Mouse (Mus musculus) bone marrow macrophage, adult 2 months (primary cell): ENCODE measurements around the gene Coro2b. TPM values are rescaled to one million over a fixed set of nuclear protein-coding genes. Genes with fewer than 3 reads are reported as not detected.

ENCODE experiments used
- H3K27ac ChIP-seq: 2 replicates; pipeline ENCODE4 v1.5.1; 2012; ENCODE audit warnings: low read depth, low read length; ENCODE audit not compliant: insufficient read depth
- H3K4me1 ChIP-seq: 2 replicates; pipeline ENCODE4 v1.6.1; 2012; ENCODE audit warnings: low read length; ENCODE audit not compliant: control insufficient read depth, insufficient read depth
- H3K4me3 ChIP-seq: 2 replicates; pipeline ENCODE4 v1.5.1; 2012; ENCODE audit warnings: mild to moderate bottlenecking, low read length, moderate library complexity; ENCODE audit not compliant: insufficient read depth
- CTCF ChIP-seq: IDR thresholded peaks from 2 replicates; pipeline ENCODE4 v1.5.1; 2012; ENCODE audit warnings: low read depth, mild to moderate bottlenecking, low read length, moderate library complexity
- POLR2A ChIP-seq: IDR thresholded peaks from 2 replicates; pipeline ENCODE4 v1.6.1; 2012; ENCODE audit warnings: mild to moderate bottlenecking, low read depth, low read length, borderline replicate concordance
- polyA plus RNA-seq: library from polyadenylated mRNA; stranded (reverse); fragments of >200 nt; gene quantifications from 2 replicates; pipeline ENCODE4 v1.2.4, GENCODE M21; 2012; ENCODE audit not compliant: missing spikeins, insufficient read depth, insufficient read length

Coro2b gene
- polyA plus RNA-seq, 1 experiment, result 0.87 TPM

DNA sequence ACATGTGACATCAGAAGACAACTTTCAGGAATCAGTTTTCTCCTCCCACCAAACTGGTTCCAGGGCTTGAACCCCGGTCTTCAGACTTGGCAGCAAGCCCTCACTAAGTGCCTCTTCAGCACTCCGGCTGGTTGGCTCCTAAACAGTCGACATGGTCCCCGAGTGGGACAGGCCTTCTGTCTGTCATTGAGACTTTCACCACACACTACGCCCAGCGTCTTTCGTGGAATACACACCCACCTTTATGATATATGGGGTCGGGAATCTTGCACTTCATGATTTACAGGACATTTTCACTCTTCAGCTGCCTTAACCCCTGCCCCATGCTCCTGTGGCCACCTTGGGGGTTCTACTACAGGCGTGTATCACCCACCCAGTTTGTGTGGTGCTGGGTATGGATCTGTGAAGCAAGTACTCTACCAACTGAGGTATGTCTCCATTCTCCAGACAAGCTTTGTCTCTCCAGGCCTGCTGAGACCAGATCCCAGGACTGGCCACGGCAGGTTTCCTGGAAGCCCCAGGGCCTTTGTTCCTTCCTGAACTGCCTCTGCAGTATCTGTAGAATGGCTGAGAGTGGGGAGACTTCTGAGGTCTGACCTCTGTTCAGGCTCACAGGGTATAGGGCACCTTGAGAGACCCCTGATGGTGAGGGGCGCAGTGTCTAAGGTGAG lies 70.0 kb downstream of the Coro2b start:
- H3K27ac ChIP-seq, result no peak overlapping the region
- no peak overlapping the region for H3K4me3 ChIP-seq
- TF ChIP-seq CTCF (no peak), POLR2A (no peak)
- no peaks in the 10 kb centered on the region for H3K4me1 ChIP-seq

DNA sequence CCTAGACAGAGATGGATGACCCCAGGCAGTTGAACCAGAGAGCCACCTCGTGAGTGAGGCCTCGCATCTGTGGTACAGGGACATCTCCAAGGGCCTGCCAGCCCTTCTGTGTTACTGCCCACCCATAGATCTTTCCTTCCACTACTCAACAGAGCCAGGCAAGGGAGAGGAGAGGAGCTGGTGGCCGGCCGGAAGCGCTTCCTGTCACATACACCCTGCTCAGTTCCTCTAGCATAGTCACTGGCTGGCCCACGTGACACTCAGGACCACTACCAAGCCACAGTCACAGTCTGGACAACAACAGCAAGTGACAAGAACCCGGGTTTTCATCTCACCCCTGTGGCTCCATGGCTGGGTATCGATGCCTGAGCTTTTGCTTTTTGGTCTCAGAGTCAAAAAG lies 70.8 kb downstream of the Coro2b start:
- TF ChIP-seq CTCF (no peak), POLR2A (no peak)
- Histone ChIP-seq H3K4me3 (no peak overlapping the region), H3K27ac (no peak overlapping the region)

DNA sequence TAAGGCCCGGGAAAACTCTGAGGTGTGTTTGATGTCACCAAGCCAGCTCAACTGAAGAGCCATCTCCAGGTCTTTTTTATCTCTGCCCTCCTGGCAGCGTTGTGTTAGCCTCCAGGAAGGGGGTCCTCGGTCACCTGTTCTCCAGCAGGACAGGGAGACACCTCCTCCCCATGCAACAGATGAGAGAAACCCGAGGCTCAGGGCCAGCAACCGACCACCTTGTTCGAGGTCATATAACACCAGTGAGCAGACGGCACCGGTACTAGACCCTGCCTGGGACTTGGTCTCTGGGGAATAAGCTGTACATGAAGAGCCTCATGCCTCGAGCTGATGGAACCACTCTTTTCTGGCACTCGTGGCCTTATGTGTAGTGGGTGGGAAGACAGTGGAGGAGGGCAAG lies 72.1 kb downstream of the Coro2b start:
- Histone ChIP-seq H3K4me3 (no peak overlapping the region), H3K27ac (no peak overlapping the region), H3K4me1 (no peaks in the 10 kb centered on the region)
- no peak for TF ChIP-seq POLR2A
- no peak for TF ChIP-seq CTCF

More for the DNA sequence above, 70.8 kb downstream of the Coro2b start:
- no peaks in the 10 kb centered on the region for H3K4me1 ChIP-seq

DNA sequence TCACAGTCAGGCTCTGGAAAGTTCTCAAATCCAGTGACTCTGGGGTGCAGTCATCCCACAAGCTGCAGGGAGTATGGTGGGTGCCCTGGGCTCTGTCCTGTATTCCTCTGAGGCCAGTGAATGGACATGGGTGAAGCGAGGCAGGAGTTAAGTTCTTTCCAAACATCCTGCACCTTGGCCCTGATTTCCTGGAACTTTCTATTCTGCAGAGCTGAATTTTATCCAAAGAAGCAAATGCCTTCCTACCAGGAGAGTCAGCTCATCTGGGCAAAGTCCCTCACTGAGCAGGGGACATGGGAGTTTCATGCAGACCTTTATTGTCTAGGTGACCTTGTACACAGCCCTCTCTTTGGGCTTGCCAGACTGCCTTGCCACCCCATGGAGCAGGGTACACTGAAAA lies 75.1 kb downstream of the Coro2b start:
- H3K4me3 ChIP-seq, result no peak overlapping the region
- H3K4me1 ChIP-seq, result no peaks in the 10 kb centered on the region
- no peak for TF ChIP-seq POLR2A
- TF ChIP-seq CTCF, result no peak
- no peak overlapping the region for H3K27ac ChIP-seq

DNA sequence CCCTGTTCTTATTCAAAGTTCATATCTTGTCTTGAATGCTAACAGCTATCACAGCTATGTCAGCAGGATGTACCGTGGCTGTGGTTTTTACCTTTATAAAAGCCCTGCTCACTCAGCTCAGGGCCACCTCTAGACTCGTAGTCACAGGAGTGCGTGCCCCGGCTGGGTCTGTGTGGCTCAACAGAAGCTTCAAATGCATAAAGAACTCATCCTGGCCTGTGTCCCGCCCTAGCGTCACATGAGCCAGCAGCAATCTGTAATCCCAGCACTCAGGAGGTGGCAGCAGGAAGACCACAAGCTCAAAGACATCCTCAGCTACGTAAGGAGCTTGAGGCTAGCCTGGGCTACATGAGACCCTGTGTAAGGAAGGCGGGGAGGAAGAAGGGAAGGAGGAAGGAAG lies 75.7 kb downstream of the Coro2b start:
- no peak overlapping the region for H3K27ac ChIP-seq
- TF ChIP-seq POLR2A (no peak), CTCF (no peak)
- H3K4me1 ChIP-seq, result no peaks in the 10 kb centered on the region
- no peak overlapping the region for H3K4me3 ChIP-seq

DNA sequence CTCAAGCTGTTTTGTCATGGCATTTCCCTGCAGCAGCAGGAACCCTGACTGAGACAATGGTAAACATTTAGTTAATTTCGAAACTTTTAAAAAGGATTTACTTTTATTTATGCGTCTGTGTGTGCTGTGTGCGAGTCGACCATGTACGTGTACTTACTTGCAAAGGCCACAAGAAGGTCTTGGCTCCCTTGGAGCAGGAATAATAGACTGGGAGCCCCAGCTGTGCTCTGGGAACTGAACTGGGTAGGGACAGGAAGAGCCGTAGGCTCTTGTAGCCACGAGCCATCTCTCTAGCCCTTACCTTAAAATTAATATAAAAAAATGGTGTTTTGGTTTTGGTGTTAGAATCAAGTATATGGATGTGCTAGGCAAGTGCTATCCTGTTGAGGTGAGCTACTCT lies 76.8 kb downstream of the Coro2b start:
- H3K4me3 ChIP-seq, result no peak overlapping the region
- TF ChIP-seq POLR2A (no peak), CTCF (no peak)
- peaks cover 7% of the 10 kb centered on the region for H3K4me1 ChIP-seq
- no peak overlapping the region for H3K27ac ChIP-seq

DNA sequence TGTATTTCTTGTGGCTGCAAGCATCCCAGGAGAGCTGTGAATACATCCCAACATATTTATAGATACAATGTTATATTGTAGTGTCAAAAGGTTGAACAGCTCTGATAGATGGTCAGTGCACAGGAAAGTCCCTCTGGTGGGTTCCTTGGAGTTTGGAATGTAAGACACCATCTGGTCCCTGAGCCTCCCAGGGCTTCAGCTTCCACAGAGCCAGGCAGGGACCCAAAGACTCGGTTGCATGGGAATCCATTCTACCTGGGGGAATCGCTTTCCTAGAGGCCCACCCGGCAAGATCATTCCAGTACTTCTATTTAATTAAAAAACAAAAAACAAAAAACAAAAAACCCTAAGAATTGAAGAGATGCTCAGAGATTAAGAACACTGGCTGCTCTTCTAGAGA lies 78.4 kb downstream of the Coro2b start:
- peaks cover 18% of the 10 kb centered on the region for H3K4me1 ChIP-seq
- no peak overlapping the region for H3K27ac ChIP-seq
- H3K4me3 ChIP-seq, result no peak overlapping the region
- no peak for TF ChIP-seq CTCF
- no peak for TF ChIP-seq POLR2A

DNA sequence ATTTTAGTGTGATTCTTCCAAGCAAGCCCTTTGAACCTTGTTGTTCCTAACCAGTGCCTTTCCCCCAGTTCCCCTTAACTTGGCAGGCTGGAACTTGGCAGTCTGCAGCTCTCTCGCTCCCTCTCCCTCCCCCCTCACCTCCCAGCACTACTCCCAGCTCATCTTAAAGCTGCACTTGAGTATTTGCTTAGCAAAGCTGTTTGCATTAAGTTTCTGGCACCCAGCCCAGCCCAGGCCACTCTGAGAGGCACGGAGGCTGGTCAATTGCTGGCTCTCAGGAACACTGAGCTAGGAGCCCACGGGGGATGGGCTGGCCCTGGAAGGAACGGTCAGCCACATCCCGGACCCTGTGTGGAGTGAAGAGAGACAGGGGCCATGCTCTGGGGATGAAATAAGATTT lies 80.8 kb downstream of the Coro2b start:
- Histone ChIP-seq H3K4me3 (no peak overlapping the region), H3K27ac (peak overlapping the region; percentile 93), H3K4me1 (peaks cover 18% of the 10 kb centered on the region)

DNA sequence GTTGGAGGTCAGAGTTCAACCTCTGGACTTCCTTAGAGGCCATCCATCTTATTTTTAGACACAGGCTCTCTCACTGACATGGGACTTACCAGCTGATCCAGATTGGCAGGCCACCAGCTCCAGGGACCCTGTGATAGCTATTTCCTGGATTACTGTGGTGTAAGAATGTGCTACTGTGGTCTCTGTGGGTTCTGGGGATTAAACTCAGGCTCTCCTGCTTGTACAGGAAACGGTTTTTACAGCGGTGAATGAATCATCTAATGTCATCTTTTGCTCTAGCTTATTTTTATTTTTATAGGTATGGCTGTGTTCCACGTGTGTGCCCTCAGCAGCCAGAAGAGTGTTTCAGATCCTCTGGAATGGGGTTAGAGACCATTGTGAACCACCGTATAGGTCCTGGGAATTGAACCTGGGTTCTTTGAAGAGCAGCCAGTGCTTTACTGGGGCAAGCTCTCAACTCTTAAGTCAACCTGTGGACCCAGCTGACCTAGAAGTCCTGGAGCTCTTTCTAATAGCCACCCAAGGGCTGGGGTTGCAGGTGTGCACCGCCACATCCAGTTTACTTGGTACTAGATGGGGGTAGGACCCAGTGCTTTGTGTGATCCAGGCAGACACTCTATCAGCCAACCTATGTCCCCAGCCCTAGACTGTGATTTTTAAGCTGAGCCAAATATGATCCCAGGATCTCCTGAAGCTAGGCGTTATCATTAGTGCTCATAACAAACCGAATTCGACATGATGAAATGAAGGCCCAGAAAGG lies 81.5 kb downstream of the Coro2b start:
- TF ChIP-seq CTCF (no peak), POLR2A (no peak)
- peaks cover 18% of the 10 kb centered on the region for H3K4me1 ChIP-seq
- H3K4me3 ChIP-seq, result no peak overlapping the region
- peak overlapping the region; percentile 93 for H3K27ac ChIP-seq

More for the DNA sequence above, 80.8 kb downstream of the Coro2b start:
- TF ChIP-seq CTCF (no peak), POLR2A (no peak)

DNA sequence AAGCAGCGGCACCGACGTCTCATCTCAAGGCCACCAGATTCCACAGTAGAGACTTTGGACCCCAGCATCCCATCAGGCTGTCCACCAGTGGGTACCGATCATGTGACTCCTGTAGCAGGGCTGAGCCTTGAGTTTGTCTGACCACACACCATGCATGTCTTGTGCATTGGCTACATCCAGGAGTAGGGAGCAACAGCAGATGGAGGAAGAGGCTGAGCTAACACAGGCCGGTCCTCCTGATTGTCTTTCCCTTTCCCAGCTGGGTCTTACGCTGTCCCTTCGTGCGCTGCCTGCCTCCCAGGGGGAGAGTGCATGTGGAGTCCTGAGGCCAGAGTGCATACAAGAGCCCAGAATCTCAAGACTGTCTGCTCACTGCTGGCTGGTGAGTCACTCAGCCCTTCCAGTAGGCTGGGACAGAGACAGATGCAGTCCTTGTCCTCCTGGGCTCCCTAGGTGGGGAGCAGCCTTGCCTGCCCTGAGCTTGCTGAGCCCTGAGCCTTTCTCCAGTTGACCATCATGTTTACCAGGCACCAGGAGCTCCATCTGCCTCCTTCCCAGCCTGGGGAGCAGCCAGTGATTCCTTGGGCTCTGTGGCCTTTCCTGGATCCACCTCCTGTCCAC lies 84.4 kb downstream of the Coro2b start:
- no peak overlapping the region for H3K4me3 ChIP-seq
- no peak for TF ChIP-seq CTCF
- TF ChIP-seq POLR2A, result no peak
- H3K27ac ChIP-seq, result no peak overlapping the region
- H3K4me1 ChIP-seq, result peaks cover 18% of the 10 kb centered on the region
